Comparison of ENCODE assay signal across 24 mouse cellular contexts in the genomic region with DNA sequence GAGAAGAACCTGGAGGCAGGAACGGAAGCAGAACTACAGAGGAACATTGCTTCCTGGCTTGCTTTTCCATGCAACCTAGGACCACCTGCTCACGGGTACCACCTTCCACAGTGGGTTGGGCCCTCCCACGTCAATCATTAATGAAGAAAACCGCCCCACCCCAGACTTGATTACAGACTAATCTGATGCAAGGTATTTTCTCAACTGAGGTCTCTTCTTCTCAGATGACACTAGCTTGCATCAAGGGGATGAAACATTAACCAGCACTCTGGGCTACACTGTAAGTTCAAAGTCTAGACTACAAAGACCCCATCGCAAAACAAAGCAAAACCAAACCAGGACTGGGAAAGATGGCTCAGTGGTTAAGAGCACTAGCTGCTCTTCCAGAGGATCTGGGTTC. TPM values are rescaled to one million over a fixed set of nuclear protein-coding genes. Genes with fewer than 3 reads are reported as not detected.
DNase-seq lines count a peak whose midpoint lies in the region; ATAC-seq and TF ChIP-seq lines count a peak whose summit lies in the region.
"Had no signal": no experiment of that assay in that cellular context is flagged by ENCODE, and none has a peak within 500 bp of the region (broad histone marks: within the 10 kb centered on the region; RNA-seq: fewer than 3 reads in every experiment).

No protein-coding gene starts in this region.

- peak; percentile 77 for DNase-seq in kidney, adult 11 months
- no peak for DNase-seq in kidney, postnatal 0 days (ENCODE audit: low spot score)
- DNase-seq in liver, embryonic 11.5 days (ENCODE audit: low spot score), result no peak
- no peak for DNase-seq in urinary bladder, postnatal 14 days (ENCODE audit: low spot score)
- DNase-seq in layer of hippocampus, postnatal 14 days (ENCODE audit: low spot score in 2 of 2), result no peak
- no peak for DNase-seq in thymus, postnatal 4 days
- no peak for DNase-seq in left cerebral cortex, postnatal 25 days (ENCODE audit: low spot score in 2 of 2)
- DNase-seq: cerebellum, postnatal 14 days; gastrocnemius, postnatal 25 days; lung, adult 18-20 months; lung, postnatal 4 days; right cerebral cortex, postnatal 4 days; thymus, postnatal 36 days had no signal

- intact Hi-C loops in left cerebral cortex, postnatal 25 days (cut with DNase I), result no loop called here

- H3K27ac ChIP-seq in kidney, postnatal 0 days, result peak overlapping the region; percentile 58; the same call in 1 of the 2 replicates
- no peak overlapping the region for H3K27ac ChIP-seq in liver, embryonic 11.5 days (ENCODE audit: low read depth, low read length)
- H3K27ac ChIP-seq: forebrain, embryonic 12.5 days had no signal

- H3K27me3 ChIP-seq in kidney, postnatal 0 days (ENCODE audit: insufficient read depth, low read length), result no peaks in the 10 kb centered on the region
- H3K27me3 ChIP-seq in liver, embryonic 11.5 days (replicated peaks; ENCODE audit: control insufficient read depth, insufficient read depth, low read length), result no peaks in the 10 kb centered on the region
- H3K27me3 ChIP-seq: forebrain, embryonic 12.5 days had no signal

- no peak overlapping the region for H3K4me3 ChIP-seq in kidney, postnatal 0 days (replicated peaks; ENCODE audit: low read depth, low read length)
- H3K4me3 ChIP-seq in liver, embryonic 11.5 days (ENCODE audit: low read depth, low read length), result no peak overlapping the region
- H3K4me3 ChIP-seq: forebrain, embryonic 12.5 days had no signal

- peaks cover 11% of the 10 kb centered on the region for H3K4me1 ChIP-seq in kidney, postnatal 0 days (replicated peaks; ENCODE audit: insufficient read depth, low read length)
- peaks cover 19% of the 10 kb centered on the region for H3K4me1 ChIP-seq in liver, embryonic 11.5 days (replicated peaks; ENCODE audit: control insufficient read depth, insufficient read depth, low read length)

- no peaks in the 10 kb centered on the region for H3K9me3 ChIP-seq in kidney, postnatal 0 days (replicated peaks; ENCODE audit: low read length)
- no peaks in the 10 kb centered on the region for H3K9me3 ChIP-seq in liver, embryonic 11.5 days (ENCODE audit: control insufficient read depth, low read length)
- H3K9me3 ChIP-seq: forebrain, embryonic 12.5 days had no signal

- 64% methylated on average over 5 of the region's 5 CpGs for WGBS in kidney, postnatal 0 days
- WGBS in liver, embryonic 11.5 days, result 72% methylated on average over 5 of the region's 5 CpGs

- no peak for TF ChIP-seq CTCF in kidney, postnatal 0 days (IDR thresholded peaks at IDR 0.05; ENCODE audit: low read depth)

- H3K36me3 ChIP-seq in kidney, postnatal 0 days (ENCODE audit: insufficient read depth, low read length), result no peaks in the 10 kb centered on the region
- H3K36me3 ChIP-seq in liver, embryonic 11.5 days (ENCODE audit: control insufficient read depth, insufficient read depth, low read length), result no peaks in the 10 kb centered on the region
- H3K36me3 ChIP-seq: forebrain, embryonic 12.5 days had no signal

- H3K9ac ChIP-seq in kidney, postnatal 0 days (ENCODE audit: low read depth, low read length), result no peak overlapping the region
- H3K9ac ChIP-seq in liver, embryonic 11.5 days (ENCODE audit: low read depth, low read length), result no peak overlapping the region
- H3K9ac ChIP-seq: forebrain, embryonic 12.5 days had no signal

- no peak overlapping the region for H3K4me2 ChIP-seq in kidney, postnatal 0 days (ENCODE audit: low read length)
- H3K4me2 ChIP-seq in liver, embryonic 11.5 days, result no peak overlapping the region
- H3K4me2 ChIP-seq: forebrain, embryonic 12.5 days; midbrain, embryonic 11.5 days had no signal

- ATAC-seq in kidney, postnatal 0 days (replicated peaks; ENCODE audit: low FRiP score, low read depth), result peak; percentile 76
- ATAC-seq in liver, embryonic 11.5 days (replicated peaks; ENCODE audit: low FRiP score), result peak; percentile 40

RNA-seq across cellular contexts. Expression of a gene that starts 20.4 kb away (rescaled TPM):
- polyA plus RNA-seq in kidney, postnatal 0 days (2015; fragmentation: Nextera tagmentation; extraction: Ambion mirVana), result 0.36 TPM in 1 of 2 replicates, not detected in the other
- not detected in 2 replicates for polyA plus RNA-seq in liver, embryonic 11.5 days (2014; fragmentation: Nextera tagmentation; extraction: Ambion mirVana)
- not detected for total RNA-seq in layer of hippocampus, postnatal 14 days (2021)
- total RNA-seq in left cerebral cortex, postnatal 25 days (2021), result not detected
- total RNA-seq: adrenal gland, adult 18-20 months; ES-E14; gastrocnemius, postnatal 25 days; layer of hippocampus, postnatal 25 days; left cerebral cortex, postnatal 14 days had no signal
- polyA plus RNA-seq: C2C12; forebrain, embryonic 12.5 days; heart, postnatal 0 days; hindbrain, embryonic 11.5 days; midbrain, embryonic 11.5 days; neural tube, embryonic 14.5 days; testis, adult 2 months had no signal

RNA-seq across cellular contexts. Expression of a gene that starts 34.9 kb away (rescaled TPM):
- 3.8 and 4.6 TPM in 2 replicates for polyA plus RNA-seq in kidney, postnatal 0 days (2015; fragmentation: Nextera tagmentation; extraction: Ambion mirVana)
- 2.1 and 2.7 TPM in 2 replicates for polyA plus RNA-seq in liver, embryonic 11.5 days (2014; fragmentation: Nextera tagmentation; extraction: Ambion mirVana)
- 1 to 10 TPM; 2.1 to 2.5 TPM for total RNA-seq in layer of hippocampus, postnatal 14 days (2021)
- 1 to 10 TPM in 1 of 2 experiments, under 1 TPM in 1; 0.69 to 1.1 TPM for total RNA-seq in left cerebral cortex, postnatal 25 days (2021)
- total RNA-seq: gastrocnemius, postnatal 25 days had no signal
